Mouse (Mus musculus) heart, adult 2 months (tissue): ENCODE measurements around the gene Fam45a.

Experiments
- CTCF ChIP-seq: fragments of 200-600 bp; IDR thresholded peaks from 2 replicates; pipeline ENCODE4 v1.8.1; 2022; ENCODE audit warnings: antibody characterized with exemption, mild to moderate bottlenecking, moderate library complexity
- POLR2A ChIP-seq: fragments of 200-500 bp; IDR thresholded peaks from 2 replicates; pipeline ENCODE4 v1.6.1; 2011; ENCODE audit warnings: mild to moderate bottlenecking, low read depth, low read length, control low read depth; ENCODE audit not compliant: insufficient read depth

GRCm38 (mm10) chr19:60871366-60871765, 60.0 kb downstream of the Fam45a start:
- no peak for TF ChIP-seq POLR2A
- TF ChIP-seq CTCF: no peak
